Mouse (Mus musculus): ENCODE data around the gene Dpf3.

GRCm38 (mm10) chr12:83342875-83343185, 144.7 kb downstream of the Dpf3 start:
- TF ChIP-seq CTCF (IDR thresholded peaks at IDR 0.05; ENCODE audit: extremely low read depth, insufficient read depth, low read length) (no peak), POLR2A (IDR thresholded peaks at IDR 0.05; ENCODE audit: extremely low read depth, insufficient read depth, low read length) (no peak)
